Mouse (Mus musculus) MEL (cell line): ENCODE measurements at regions not wholly inside any gene's neighbourhood (a gene's known extent, or its start where the extent isn't known, plus 50 kb on each side); places are given as distances from the start of the nearest gene placed in this dataset.

Experiments used
- CTCF ChIP-seq, 3 experiments: IDR thresholded peaks in 2 of 3; conservative IDR thresholded peaks in 1 of 3; 2 replicates each; pipeline ENCODE4 v1.5.1; 2011 to 2012; ENCODE audit warnings: low read length in 3 of 3, low read depth in 2 of 3, mild to moderate bottlenecking in 2 of 3, improper control_type of control experiment in 1 of 3, inconsistent platforms in 1 of 3, mixed read lengths in 1 of 3, moderate library complexity in 1 of 3; ENCODE audit not compliant: control insufficient read depth in 1 of 3, insufficient read depth in 1 of 3, poor library complexity in 1 of 3, severe bottlenecking in 1 of 3
- JUND ChIP-seq: IDR thresholded peaks from 2 replicates; pipeline ENCODE4 v1.6.1; 2011; ENCODE audit warnings: low read depth, mild to moderate bottlenecking, improper control_type of control experiment, low read length

GRCm38 (mm10) chr9:72197331-72197732 lies 77.3 kb upstream of the Zfp280d start:
- no peak for TF ChIP-seq CTCF (IDR thresholded peaks at IDR 0.05 in 2 of 3, conservative IDR thresholded peaks at IDR 0.05 in 1 of 3; ENCODE audit: control insufficient read depth in 1 of 3, insufficient read depth in 1 of 3, low read depth in 2 of 3, low read length in 3 of 3, poor library complexity in 1 of 3, severe bottlenecking in 1 of 3)
- no peak for TF ChIP-seq JUND
